9 mouse cellular contexts compared by ENCODE assay signal in the genomic region with DNA sequence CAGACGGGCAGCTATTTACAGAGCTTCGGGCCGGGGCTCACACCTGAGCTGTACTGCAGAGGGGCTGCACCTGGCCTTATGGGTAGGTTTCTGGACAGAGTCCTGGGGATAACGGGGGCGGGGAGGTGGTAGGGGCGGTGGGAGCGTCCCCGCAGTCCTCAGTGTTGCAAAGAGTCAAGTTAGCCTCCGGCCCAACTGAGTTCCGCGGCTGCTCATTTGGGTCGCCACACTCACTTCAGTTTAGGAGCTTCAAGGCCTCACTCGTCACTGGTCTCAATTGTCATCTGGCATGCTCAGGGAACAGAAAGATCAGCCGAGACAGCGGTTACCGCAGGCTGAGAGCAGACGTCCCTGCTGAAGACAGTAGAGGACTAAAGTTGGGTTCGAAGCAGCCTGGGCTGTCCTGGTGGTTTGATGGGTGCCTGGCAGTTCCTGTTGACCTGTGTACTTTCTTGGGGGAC.
DNase-seq lines count a peak whose midpoint lies in the region; ATAC-seq and TF ChIP-seq lines count a peak whose summit lies in the region.
"Had no signal": no experiment of that assay in that cellular context is flagged by ENCODE, and none has a peak within 500 bp of the region (broad histone marks: within the 10 kb centered on the region; RNA-seq: fewer than 3 reads in every experiment).

No protein-coding gene starts in this region.

- no peak for TF ChIP-seq CTCF in E14TG2a.4 (conservative IDR thresholded peaks at IDR 0.05; ENCODE audit: low read length)
- no peak for TF ChIP-seq CTCF in embryonic fibroblast, embryonic 13.5 days (IDR thresholded peaks at IDR 0.05; ENCODE audit: borderline replicate concordance, insufficient read depth, low read length)

- no peak overlapping the region for H3K27ac ChIP-seq in embryonic fibroblast, embryonic 13.5 days (ENCODE audit: insufficient read depth, low read length)
- H3K27ac ChIP-seq in limb, embryonic 14.5 days (replicated peaks; ENCODE audit: low read depth, low read length) = peak overlapping the region; percentile 91

- peaks cover 27% of the 10 kb centered on the region for H3K36me3 ChIP-seq in E14TG2a.4 (ENCODE audit: insufficient read depth, low read length)
- H3K36me3 ChIP-seq in limb, embryonic 14.5 days (ENCODE audit: control insufficient read depth, insufficient read depth, low read length) = peaks cover 39% of the 10 kb centered on the region

- no peaks in the 10 kb centered on the region; the same call in 1 of the 2 replicates for H3K27me3 ChIP-seq in E14TG2a.4 (ENCODE audit: insufficient read depth, low read length)
- no peaks in the 10 kb centered on the region for H3K27me3 ChIP-seq in limb, embryonic 14.5 days (ENCODE audit: control insufficient read depth, insufficient read depth, low read length)

- peak overlapping the region; percentile 73 for H3K4me2 ChIP-seq in limb, embryonic 14.5 days (replicated peaks; ENCODE audit: low read depth, low read length, severe bottlenecking)

- H3K4me1 ChIP-seq in E14TG2a.4 (replicated peaks; ENCODE audit: low read depth, low read length) = peaks cover 94% of the 10 kb centered on the region
- peaks cover 12% of the 10 kb centered on the region for H3K4me1 ChIP-seq in embryonic fibroblast, embryonic 13.5 days (ENCODE audit: control insufficient read depth, insufficient read depth, low read length)
- H3K4me1 ChIP-seq in limb, embryonic 14.5 days (ENCODE audit: control insufficient read depth, insufficient read depth, low read length) = peaks cover 43% of the 10 kb centered on the region

- H3K9me3 ChIP-seq in E14TG2a.4 (ENCODE audit: low read length) = no peaks in the 10 kb centered on the region
- no peaks in the 10 kb centered on the region for H3K9me3 ChIP-seq in limb, embryonic 14.5 days (ENCODE audit: control insufficient read depth, low read length)

- under 1% methylated on average over 17 of the region's 18 CpGs for WGBS in limb, embryonic 14.5 days

- peak; percentile 35 for DNase-seq in cerebellum, adult 11-12 months
- no peak for DNase-seq in cerebellum, postnatal 10 days
- DNase-seq in limb, embryonic 14.5 days (ENCODE audit: low spot score) = no peak
- DNase-seq in retina, embryonic 14.5 days (ENCODE audit: low spot score) = peak; percentile 63
- no peak for DNase-seq in cerebellum, adult 18-20 months
- no peak for DNase-seq in right cerebral cortex, adult 18-20 months

- no peak for TF ChIP-seq POLR2A in embryonic fibroblast, embryonic 13.5 days (IDR thresholded peaks at IDR 0.05; ENCODE audit: low read depth, low read length)
- TF ChIP-seq POLR2A in limb, embryonic 14.5 days (IDR thresholded peaks at IDR 0.05; ENCODE audit: borderline replicate concordance, extremely low read depth, insufficient read depth, insufficient read length) = 0 out of 2 replicates have a peak, but pooled peaks have one; percentile 20

- peak; percentile 58 for ATAC-seq in limb, embryonic 14.5 days (ENCODE audit: low FRiP score, low read depth)

- peak overlapping the region; percentile 78 for H3K4me3 ChIP-seq in E14TG2a.4 (replicated peaks; ENCODE audit: low read length)
- H3K4me3 ChIP-seq in embryonic fibroblast, embryonic 13.5 days (ENCODE audit: insufficient read depth, low read length) = peak overlapping the region; percentile 7; the same call in 1 of the 2 replicates
- H3K4me3 ChIP-seq in limb, embryonic 14.5 days (replicated peaks; ENCODE audit: low read length) = peak overlapping the region; percentile 50
- H3K4me3 ChIP-seq: myocyte had no signal

- H3K9ac ChIP-seq in limb, embryonic 14.5 days (ENCODE audit: low read depth, low read length, severe bottlenecking) = peak overlapping the region; percentile 75

Comparison
In these comparisons a context has a peak if more than half of its experiments do, and no peak if none do; other contexts are left out.
1. DNase-seq: peak in cerebellum, adult 11-12 months (single experiment) and retina, embryonic 14.5 days (single experiment); none in cerebellum, postnatal 10 days (0 of 2), limb, embryonic 14.5 days (single experiment), cerebellum, adult 18-20 months (0 of 2) and right cerebral cortex, adult 18-20 months (single experiment).
2. H3K4me3 ChIP-seq: peak in every context shown above with its lines; median percentile 78 in E14TG2a.4; 50 in limb, embryonic 14.5 days; 7 in embryonic fibroblast, embryonic 13.5 days.